In genomic region chr19:43811419-43811818, GRCm38 (mm10) we compare ENCODE assay signal across 21 mouse cellular contexts. TPM values are rescaled to one million over a fixed set of nuclear protein-coding genes. Genes with fewer than 3 reads are reported as not detected.
"Had no signal": no experiment of that assay in that cellular context is flagged by ENCODE, and none has a peak within 500 bp of the region (broad histone marks: within the 10 kb centered on the region; RNA-seq: fewer than 3 reads in every experiment).

No protein-coding gene starts in this region.

- H3K27ac ChIP-seq: limb, embryonic 12.5 days; limb, embryonic 15.5 days; lung, embryonic 15.5 days; macrophage; midbrain, embryonic 12.5 days; neural tube, embryonic 13.5 days had no signal

- H3K27me3 ChIP-seq: limb, embryonic 12.5 days; lung, embryonic 15.5 days; midbrain, embryonic 12.5 days; neural tube, embryonic 13.5 days had no signal

- H3K4me3 ChIP-seq: limb, embryonic 12.5 days; limb, embryonic 15.5 days; lung, embryonic 15.5 days; midbrain, embryonic 12.5 days; myocyte; neural tube, embryonic 13.5 days had no signal

- ATAC-seq: hindbrain, embryonic 16.5 days; midbrain, embryonic 16.5 days had no signal

- H3K4me2 ChIP-seq: limb, embryonic 12.5 days; limb, embryonic 15.5 days; lung, embryonic 15.5 days; midbrain, embryonic 12.5 days; neural tube, embryonic 13.5 days had no signal

- DNase-seq: kidney, adult 11 months; kidney, adult 8-10 months; kidney, postnatal 14 days; kidney, postnatal 4 days; left cerebral cortex, postnatal 4 days; lung, adult 18-20 months; lung, postnatal 14 days; retina, postnatal 1 day; right cerebral cortex, postnatal 25 days; spleen, adult 18-20 months; thymus, adult 2 months; thymus, postnatal 14 days had no signal

- H3K9ac ChIP-seq: limb, embryonic 12.5 days; limb, embryonic 15.5 days; lung, embryonic 15.5 days; midbrain, embryonic 12.5 days; neural tube, embryonic 13.5 days had no signal

- H3K4me1 ChIP-seq: limb, embryonic 12.5 days; midbrain, embryonic 12.5 days; neural tube, embryonic 13.5 days had no signal

- H3K36me3 ChIP-seq: limb, embryonic 12.5 days; limb, embryonic 15.5 days; lung, embryonic 15.5 days; midbrain, embryonic 12.5 days; neural tube, embryonic 13.5 days had no signal

- H3K9me3 ChIP-seq: limb, embryonic 12.5 days; limb, embryonic 15.5 days; lung, embryonic 15.5 days; midbrain, embryonic 12.5 days; neural tube, embryonic 13.5 days had no signal

RNA-seq across cellular contexts. Expression of gene Abcc2, which starts 29.4 kb away (rescaled TPM):
- polyA plus RNA-seq: limb, embryonic 12.5 days; midbrain, embryonic 12.5 days; myocyte had no signal
